Mouse (Mus musculus): Measurements from ENCODE around the gene Hipk4.

- no peak for TF ChIP-seq CTCF (IDR thresholded peaks at IDR 0.05; ENCODE audit: low read depth, low read length)
- no peak for TF ChIP-seq POLR2A (IDR thresholded peaks at IDR 0.05; ENCODE audit: extremely low read depth, insufficient read depth, low read length)
Measured at GRCm38 (mm10) chr7:27540521-27540920, 17.5 kb downstream of the Hipk4 start.

Data from liver, adult 2 months (tissue).